Mouse (Mus musculus): ENCODE data around the gene Epx. TPM values are rescaled to one million over a fixed set of nuclear protein-coding genes. Genes with fewer than 3 reads are reported as not detected.
"Not testable (repeated sequence)": the region's sequence is repeated elsewhere in the genome, so short reads cannot be mapped to it uniquely, and the experiment has no call there.

Epx gene
- not detected for total RNA-seq (2021)

DNA sequence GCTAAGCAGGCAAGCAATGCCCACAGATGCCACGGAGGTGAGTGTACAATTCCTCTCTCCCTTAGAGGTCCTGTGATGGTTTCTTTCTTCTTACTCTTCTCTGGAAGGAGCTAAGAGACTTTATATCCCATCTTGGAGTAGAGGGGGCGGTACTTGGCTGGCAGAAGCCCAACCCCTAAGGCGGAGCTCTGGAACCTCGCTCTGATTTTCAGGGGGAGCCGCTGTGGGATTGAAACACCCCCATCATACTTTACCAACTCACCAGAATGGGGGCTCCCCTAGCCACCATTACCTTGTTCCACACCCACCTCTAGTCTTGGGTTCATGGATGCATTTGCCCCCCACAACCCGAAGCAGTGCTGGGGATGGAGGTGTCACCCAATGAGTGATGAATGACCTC, at the start of gene Epx:
Gene Epx, minus strand, starts transcription at position 101 of the 400 bp plus-strand sequence.
- intact Hi-C loops (cut with DNase I): no loop called here
- DNase-seq: no peak

DNA sequence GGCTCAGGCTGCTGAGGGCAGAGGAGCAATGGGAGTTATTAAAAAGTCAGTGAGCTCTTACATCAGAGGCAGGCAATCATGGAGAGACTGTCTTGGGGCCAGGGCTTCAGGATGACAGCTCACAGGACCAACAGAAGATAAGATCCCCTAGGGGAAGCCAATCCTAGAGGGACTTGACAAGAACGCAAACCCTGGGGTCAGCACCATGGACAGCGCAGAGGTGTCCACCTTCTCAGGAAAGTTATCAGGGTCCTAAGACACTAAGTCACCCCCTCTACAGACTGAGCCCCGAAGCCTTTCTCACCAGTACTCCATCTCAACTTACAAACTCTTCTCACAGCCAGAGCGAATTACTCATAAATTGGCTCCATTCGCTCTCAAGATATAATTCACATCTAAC, 45.6 kb upstream of the Epx start, which contains the start of gene Olfr464:
Gene Olfr464, minus strand, starts transcription at position 2 of the 400 bp plus-strand sequence.
- peak in 1 of 2 experiments; percentile 8 for DNase-seq

GRCm38 (mm10) chr11:87920301-87920700, 45.0 kb upstream of the Epx start:
- intact Hi-C loops (cut with DNase I): no loop called here
- DNase-seq: no peak

More for the DNA sequence above, 45.6 kb upstream of the Epx start, which contains the start of gene Olfr464:
- intact Hi-C loops (cut with DNase I): no loop called here

- intact Hi-C loops (cut with DNase I): no loop called here
- no peak for DNase-seq
Observed at GRCm38 (mm10) chr11:87916005-87916404, 40.7 kb upstream of the Epx start.

DNA sequence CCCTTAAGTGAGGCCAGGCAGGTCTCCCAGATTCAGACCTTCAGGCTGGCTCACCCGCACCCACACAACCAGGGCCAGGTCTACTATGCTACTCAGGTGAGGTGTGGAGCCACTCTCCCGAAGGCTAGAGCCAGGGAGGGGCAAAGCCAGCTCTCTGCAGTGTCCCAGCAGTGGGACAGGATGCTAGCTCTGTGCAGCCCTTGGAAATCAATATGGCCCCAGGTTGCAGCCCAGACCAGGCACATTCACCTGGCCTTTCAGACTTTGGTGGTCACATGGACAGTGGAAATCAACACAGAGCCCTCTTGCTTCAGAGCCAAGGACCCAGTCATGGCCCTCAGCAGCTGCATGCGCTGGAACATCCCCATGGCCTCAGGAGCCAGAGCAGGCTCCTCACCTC, 29.0 kb upstream of the Epx start:
- no peak for DNase-seq
- intact Hi-C loops (cut with DNase I): no loop called here

- intact Hi-C loops (cut with DNase I): no loop called here
- no peak for DNase-seq
Observed at GRCm38 (mm10) chr11:87897287-87897686, 22.0 kb upstream of the Epx start, which contains the start of gene Olfr463. TSS of gene Olfr463 (minus strand) at chr11:87897387.

GRCm38 (mm10) chr11:87892168-87892567, 16.8 kb upstream of the Epx start, which contains the start of gene Olfr462:
TSS of gene Olfr462 (minus strand) at chr11:87892268.
- intact Hi-C loops (cut with DNase I): no loop called here

GRCm38 (mm10) chr11:87884856-87885255, 9.5 kb upstream of the Epx start:
- intact Hi-C loops (cut with DNase I): loop anchor here (5.0 kb wide), 1 partner anchor 223 kb away; the partner anchor contains the start of gene Rnf43
- no peak for DNase-seq

More at GRCm38 (mm10) chr11:87892168-87892567, 16.8 kb upstream of the Epx start, which contains the start of gene Olfr462:
- DNase-seq: no peak

GRCm38 (mm10) chr11:87883493-87883892, 8.2 kb upstream of the Epx start:
- DNase-seq: no peak
- intact Hi-C loops (cut with DNase I): loop anchor here (5.0 kb wide), 1 partner anchor 221 kb away; the partner anchor contains the start of gene Rnf43

DNA sequence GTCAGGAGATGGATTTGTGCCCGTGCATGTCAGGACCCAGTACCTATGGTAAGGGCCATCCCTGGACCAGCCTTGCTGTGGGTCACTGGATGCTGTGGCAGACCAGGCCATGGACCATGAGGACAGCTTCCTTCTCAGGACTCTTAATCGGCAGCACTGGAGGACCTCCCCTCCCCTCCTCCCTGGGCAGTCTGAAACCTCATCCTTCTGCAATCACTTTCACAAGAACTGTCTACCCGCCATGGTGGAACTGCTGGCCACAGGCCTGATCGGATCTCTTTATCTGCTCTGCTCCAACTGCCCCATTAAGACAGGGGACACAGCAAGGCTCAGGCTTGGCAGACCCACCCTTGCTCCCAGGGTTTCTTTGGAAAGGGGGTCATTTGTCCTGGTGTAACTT, 6.4 kb upstream of the Epx start:
- DNase-seq: no peak
- intact Hi-C loops (cut with DNase I): loop anchor here (5.0 kb wide), 1 partner anchor 219 kb away; the partner anchor contains the start of gene Rnf43

- intact Hi-C loops (cut with DNase I): loop anchor here (5.0 kb wide), 1 partner anchor 218 kb away; the partner anchor contains the start of gene Rnf43
- DNase-seq: no peak
Observed at GRCm38 (mm10) chr11:87879826-87880225, 4.5 kb upstream of the Epx start.

- no peak for DNase-seq
- intact Hi-C loops (cut with DNase I): no loop called here
Observed at GRCm38 (mm10) chr11:87871766-87872165, 3.6 kb downstream of the Epx start.

- no peak for DNase-seq
- intact Hi-C loops (cut with DNase I): no loop called here
Observed at GRCm38 (mm10) chr11:87870096-87870495, 5.2 kb downstream of the Epx start.

DNA sequence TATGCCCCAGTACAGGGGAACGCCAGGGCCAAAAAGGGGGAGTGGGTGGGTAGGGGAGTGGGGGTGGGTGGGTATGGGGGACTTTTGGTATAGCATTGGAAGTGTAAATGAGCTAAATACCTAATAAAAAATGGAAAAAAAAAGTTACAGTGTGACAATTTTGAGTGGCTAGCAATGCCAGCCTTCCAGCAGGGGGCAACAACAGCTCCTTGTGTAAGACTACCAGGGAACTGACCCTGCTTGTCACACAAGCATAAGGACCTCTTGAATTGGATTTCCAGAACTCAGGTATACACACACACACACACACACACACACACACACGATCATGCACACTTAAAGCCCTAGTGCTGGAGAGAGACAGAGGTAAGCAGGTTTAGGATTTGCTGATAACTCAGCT, 8.4 kb downstream of the Epx start:
- intact Hi-C loops (cut with DNase I); DNase-seq: not testable (repeated sequence)

- intact Hi-C loops (cut with DNase I): no loop called here
- no peak for DNase-seq
Observed at GRCm38 (mm10) chr11:87862805-87863204, 12.5 kb downstream of the Epx start.

GRCm38 (mm10) chr11:87860426-87860825, 14.9 kb downstream of the Epx start:
- no peak for DNase-seq
- intact Hi-C loops (cut with DNase I): no loop called here

GRCm38 (mm10) chr11:87859273-87859672, 16.1 kb downstream of the Epx start:
- DNase-seq: no peak

DNA sequence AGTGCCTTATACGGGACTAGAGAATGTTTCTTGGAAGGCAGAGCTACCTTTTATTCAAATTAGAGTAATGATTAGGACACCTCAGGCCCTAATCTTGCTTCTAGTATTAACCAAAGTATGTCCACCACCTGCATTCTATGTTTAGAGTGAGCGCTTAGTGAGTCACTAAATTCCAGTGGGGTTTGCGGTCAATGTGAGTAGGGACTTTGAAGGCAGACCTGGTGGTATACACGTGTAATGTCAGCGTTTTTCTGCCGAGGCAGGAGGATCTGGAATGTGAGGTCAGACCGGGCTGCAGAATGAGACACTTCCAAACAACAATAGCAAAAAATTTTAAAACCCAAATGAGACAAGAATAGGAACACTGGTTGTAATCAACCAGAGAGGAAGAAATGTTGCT, 20.8 kb downstream of the Epx start:
- intact Hi-C loops (cut with DNase I): loop anchor here (5.0 kb wide), 1 partner anchor 117 kb away; the partner anchor contains the start of gene Supt4a

More at GRCm38 (mm10) chr11:87859273-87859672, 16.1 kb downstream of the Epx start:
- intact Hi-C loops (cut with DNase I): no loop called here

GRCm38 (mm10) chr11:87853597-87853954, 21.8 kb downstream of the Epx start:
- intact Hi-C loops (cut with DNase I): loop anchor here (5.0 kb wide), 1 partner anchor 116 kb away; the partner anchor contains the start of gene Supt4a
- DNase-seq: peak in 1 of 2 experiments; percentile 16

More for the DNA sequence above, 20.8 kb downstream of the Epx start:
- no peak for DNase-seq

GRCm38 (mm10) chr11:87852690-87853596, 22.4 kb downstream of the Epx start, which contains the start of gene Mks1:
TSS of gene Mks1 (plus strand) at chr11:87853215.
- intact Hi-C loops (cut with DNase I): loop anchor here (5.0 kb wide), 1 partner anchor 116 kb away; the partner anchor contains the start of gene Supt4a

DNA sequence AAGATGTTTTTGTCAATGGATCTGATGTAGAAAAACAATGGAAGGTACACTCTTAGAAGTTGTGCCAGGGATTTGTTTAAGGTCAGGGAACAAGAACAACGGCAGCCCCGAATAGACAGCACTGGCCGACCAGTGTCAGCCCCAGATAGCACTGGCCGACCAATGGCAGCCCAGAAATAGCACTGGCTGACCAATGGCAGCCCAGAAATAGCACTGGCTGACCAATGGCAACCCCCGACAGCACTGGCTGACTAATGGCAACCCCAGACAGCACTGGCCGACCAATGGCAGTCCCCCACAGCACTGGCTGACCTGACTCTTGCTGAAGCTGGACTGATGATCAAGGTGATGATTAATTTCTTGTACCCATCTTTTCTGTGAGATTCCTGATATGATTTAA, 27.5 kb downstream of the Epx start:
- intact Hi-C loops (cut with DNase I): no loop called here
- DNase-seq: no peak

More at GRCm38 (mm10) chr11:87852690-87853596, 22.4 kb downstream of the Epx start, which contains the start of gene Mks1:
- DNase-seq: peak; percentile 83 to 86

Data from heart, postnatal 36 days (tissue).